Mouse (Mus musculus) stomach, embryonic 14.5 days (tissue): ENCODE data around the gene Galk2. TPM values are rescaled to one million over a fixed set of nuclear protein-coding genes. Genes with fewer than 3 reads are reported as not detected.

Source experiments
- ATAC-seq: fragments of 200-750 bp; cut with Nextera tagmentation; 2 replicates; pipeline ENCODE4 v1.8.0; 2017; ENCODE audit warnings: low read depth, moderate TSS enrichment; ENCODE audit not compliant: insufficient number of reproducible peaks, insufficient read depth, low FRiP score
- H3K27ac ChIP-seq: fragments of 300-500 bp; sonication (generic); 2 replicates; pipeline ENCODE4 v1.5.1; 2014; ENCODE audit warnings: mild to moderate bottlenecking, low read length, moderate library complexity, mixed read lengths
- H3K27me3 ChIP-seq: fragments of 300-500 bp; sonication (generic); 2 replicates; pipeline ENCODE4 v1.6.1; 2014; ENCODE audit warnings: low read length, control low read depth, mixed read lengths; ENCODE audit not compliant: control insufficient read depth, insufficient read depth
- H3K36me3 ChIP-seq: fragments of 300-500 bp; sonication (generic); 2 replicates; pipeline ENCODE4 v1.6.1; 2014; ENCODE audit warnings: mild to moderate bottlenecking, control low read depth, low read length, moderate library complexity, mixed read lengths; ENCODE audit not compliant: control insufficient read depth, insufficient read depth
- H3K4me1 ChIP-seq: fragments of 300-500 bp; sonication (generic); 2 replicates; pipeline ENCODE4 v1.6.1; 2014; ENCODE audit warnings: low read length, control low read depth, mixed read lengths; ENCODE audit not compliant: control insufficient read depth, insufficient read depth
- H3K4me2 ChIP-seq: fragments of 300-500 bp; sonication (generic); replicated peaks from 2 replicates; pipeline ENCODE4 v1.6.1; 2014; ENCODE audit warnings: low read depth, low read length, control low read depth
- H3K4me3 ChIP-seq: fragments of 300-500 bp; sonication (generic); 2 replicates; pipeline ENCODE4 v1.5.1; 2014; ENCODE audit warnings: low read depth, low read length, control low read depth
- H3K9ac ChIP-seq: fragments of 300-500 bp; sonication (generic); replicated peaks from 2 replicates; pipeline ENCODE4 v1.6.1; 2014; ENCODE audit warnings: low read depth, mild to moderate bottlenecking, control low read depth, low read length, moderate library complexity, mixed read lengths
- H3K9me3 ChIP-seq: fragments of 300-500 bp; sonication (generic); 2 replicates; pipeline ENCODE4 v1.6.1; 2016; ENCODE audit warnings: low read depth, low read length, control low read depth; ENCODE audit not compliant: control insufficient read depth
- WGBS: fragments of 180-500 bp; shearing (Covaris S2); extraction: QIAGEN DNeasy Blood & Tissue Kit; methylation state at CpG from one replicate; pipeline ENCODE4 v1.1.7; 2014; 5-methylcytosine and 5-hydroxymethylcytosine counted together
- polyA plus RNA-seq: library from polyadenylated mRNA; unstranded; fragments of >200 nt; fragmentation: Nextera tagmentation; extraction: Ambion mirVana; gene quantifications from 2 replicates; pipeline ENCODE4 v1.2.1, GENCODE M21; 2014

The Galk2 gene
- polyA plus RNA-seq, result 42.6 and 46.2 TPM in 2 replicates

- H3K4me2 ChIP-seq, result peak within 1 kb of the TSS; percentile 70
- peak; percentile 99 for ATAC-seq
- no peaks in the 10 kb centered on the region for H3K9me3 ChIP-seq
- peak within 1 kb of the TSS; percentile 100 for H3K4me3 ChIP-seq
- WGBS, result under 1% methylated on average over 53 of the region's 54 CpGs
- no peaks in the 10 kb centered on the region for H3K27me3 ChIP-seq
- H3K36me3 ChIP-seq, result no peaks in the 10 kb centered on the region
- H3K4me1 ChIP-seq, result 0 out of 2 replicates have a peak, but pooled peaks cover 3% of the 10 kb centered on the region
- H3K27ac ChIP-seq, result peak within 1 kb of the TSS; percentile 87; the same call in 1 of the 2 replicates
- peak within 1 kb of the TSS; percentile 95 for H3K9ac ChIP-seq
Measured at GRCm38 (mm10) chr2:125858521-125859280, at the start of gene Galk2, which contains the start of gene Cops2. Gene Galk2, plus strand, starts transcription at chr2:125859109. Gene Cops2, minus strand, starts transcription at chr2:125859139.

- H3K9ac ChIP-seq, result no peak overlapping the region
- no peak overlapping the region for H3K27ac ChIP-seq
Measured at GRCm38 (mm10) chr2:125809551-125809950, 49.4 kb upstream of the Galk2 start.

GRCm38 (mm10) chr2:125811332-125811731 is 47.6 kb upstream of the Galk2 start:
- no peak overlapping the region for H3K27ac ChIP-seq
- WGBS, result 75% methylated on average over 2 of the region's 2 CpGs

More at GRCm38 (mm10) chr2:125809551-125809950, 49.4 kb upstream of the Galk2 start:
- WGBS, result 76% methylated on average over 7 of the region's 7 CpGs
- H3K4me3 ChIP-seq, result no peak overlapping the region
- ATAC-seq, result no peak
- H3K27me3 ChIP-seq, result no peaks in the 10 kb centered on the region
- H3K9me3 ChIP-seq, result peaks cover 3% of the 10 kb centered on the region; the same call in 1 of the 2 replicates
- no peak overlapping the region for H3K4me2 ChIP-seq
- H3K4me1 ChIP-seq, result no peaks in the 10 kb centered on the region
- H3K36me3 ChIP-seq, result no peaks in the 10 kb centered on the region

GRCm38 (mm10) chr2:125813972-125814595 is 44.8 kb upstream of the Galk2 start:
- WGBS, result 48% methylated on average over 9 of the region's 9 CpGs
- no peaks in the 10 kb centered on the region for H3K4me1 ChIP-seq
- no peaks in the 10 kb centered on the region for H3K27me3 ChIP-seq
- H3K36me3 ChIP-seq, result no peaks in the 10 kb centered on the region
- H3K27ac ChIP-seq, result no peak overlapping the region
- H3K4me2 ChIP-seq, result no peak overlapping the region
- no peak overlapping the region for H3K4me3 ChIP-seq
- no peak overlapping the region for H3K9ac ChIP-seq
- H3K9me3 ChIP-seq, result no peaks in the 10 kb centered on the region
- peak; percentile 33; the same call in 1 of the 2 replicates for ATAC-seq

More at GRCm38 (mm10) chr2:125811332-125811731, 47.6 kb upstream of the Galk2 start:
- Histone ChIP-seq H3K9ac (no peak overlapping the region), H3K4me1 (no peaks in the 10 kb centered on the region), H3K36me3 (no peaks in the 10 kb centered on the region), H3K4me3 (no peak overlapping the region), H3K4me2 (no peak overlapping the region), H3K9me3 (no peaks in the 10 kb centered on the region), H3K27me3 (no peaks in the 10 kb centered on the region)
- no peak for ATAC-seq

GRCm38 (mm10) chr2:125820397-125820796 is 38.5 kb upstream of the Galk2 start:
- Histone ChIP-seq H3K4me3 (no peak overlapping the region), H3K9me3 (no peaks in the 10 kb centered on the region), H3K36me3 (no peaks in the 10 kb centered on the region), H3K27ac (no peak overlapping the region), H3K9ac (no peak overlapping the region), H3K27me3 (no peaks in the 10 kb centered on the region), H3K4me1 (no peaks in the 10 kb centered on the region), H3K4me2 (no peak overlapping the region)
- whole genome bisulfite sequencing, result 86% methylated on average over 4 of the region's 4 CpGs
- no peak for ATAC-seq

GRCm38 (mm10) chr2:125826201-125826600 is 32.7 kb upstream of the Galk2 start:
- Histone ChIP-seq H3K4me2 (no peak overlapping the region), H3K36me3 (peaks cover 8% of the 10 kb centered on the region; the same call in 1 of the 2 replicates), H3K9me3 (no peaks in the 10 kb centered on the region), H3K4me1 (no peaks in the 10 kb centered on the region), H3K27ac (no peak overlapping the region), H3K9ac (no peak overlapping the region), H3K27me3 (no peaks in the 10 kb centered on the region), H3K4me3 (no peak overlapping the region)
- no peak for ATAC-seq
- 76% methylated on average over 4 of the region's 4 CpGs for WGBS

- H3K4me3 ChIP-seq, result no peak overlapping the region
- no peak for ATAC-seq
- H3K27me3 ChIP-seq, result no peaks in the 10 kb centered on the region
- H3K9me3 ChIP-seq, result no peaks in the 10 kb centered on the region
- no peak overlapping the region for H3K4me2 ChIP-seq
- H3K4me1 ChIP-seq, result no peaks in the 10 kb centered on the region
- no peak overlapping the region for H3K9ac ChIP-seq
- 84% methylated on average over 4 of the region's 4 CpGs for WGBS
- H3K36me3 ChIP-seq, result peaks cover 18% of the 10 kb centered on the region
- no peak overlapping the region for H3K27ac ChIP-seq
Measured at GRCm38 (mm10) chr2:125827898-125828297, 31.0 kb upstream of the Galk2 start.

- no peak for ATAC-seq
- Histone ChIP-seq H3K27me3 (no peaks in the 10 kb centered on the region), H3K4me2 (no peak overlapping the region), H3K27ac (no peak overlapping the region), H3K9me3 (no peaks in the 10 kb centered on the region), H3K9ac (no peak overlapping the region), H3K4me3 (no peak overlapping the region), H3K4me1 (no peaks in the 10 kb centered on the region), H3K36me3 (peaks cover 36% of the 10 kb centered on the region)
- 90% methylated on average over 2 of the region's 2 CpGs for WGBS
Measured at GRCm38 (mm10) chr2:125829924-125830323, 29.0 kb upstream of the Galk2 start.
